Mouse (Mus musculus) hindbrain, embryonic 12.5 days (tissue): ENCODE measurements around the gene Amelx. TPM values are rescaled to one million over a fixed set of nuclear protein-coding genes. Genes with fewer than 3 reads are reported as not detected.

Experiments used
- polyA plus RNA-seq: library from polyadenylated mRNA; unstranded; fragments of >200 nt; fragmentation: Nextera tagmentation; extraction: Ambion mirVana; gene quantifications from 2 replicates; pipeline ENCODE4 v1.2.1, GENCODE M21; 2016

Gene Amelx
- polyA plus RNA-seq, 1 experiment from 2014 or later: not detected

Other genes with a start within 250 kb of the Amelx start
- 45.1 and 52.2 TPM in 2 replicates for gene Hccs, start 133.2 kb upstream of the Amelx start, polyA plus RNA-seq